Mouse (Mus musculus) myocyte (in vitro differentiated cells): ENCODE results near the gene Adamts15.

Source experiments
- CEBPB ChIP-seq: IDR thresholded peaks from 2 replicates; pipeline ENCODE4 v1.6.1; 2011; ENCODE audit warnings: mild to moderate bottlenecking, moderate library complexity; ENCODE audit not compliant: poor library complexity, insufficient read depth, severe bottlenecking
- E2F4 ChIP-seq: IDR thresholded peaks from one replicate; pipeline ENCODE4 v1.6.1; 2011; ENCODE audit warnings: mild to moderate bottlenecking, control low read depth, moderate library complexity; ENCODE audit not compliant: insufficient read depth
- MAX ChIP-seq: IDR thresholded peaks from one replicate; pipeline ENCODE4 v1.6.1; 2011; ENCODE audit warnings: low read depth, mild to moderate bottlenecking, control low read depth
- POLR2A ChIP-seq: IDR thresholded peaks from one replicate; pipeline ENCODE4 v1.6.1; 2011; ENCODE audit warnings: low read depth, mild to moderate bottlenecking, control low read depth, moderate library complexity; ENCODE audit not compliant: insufficient read length
- POLR2AphosphoS2 ChIP-seq: IDR thresholded peaks from one replicate; pipeline ENCODE4 v1.6.1; 2011; ENCODE audit warnings: low read depth, control low read depth; ENCODE audit not compliant: insufficient read length
- SRF ChIP-seq: IDR thresholded peaks from one replicate; pipeline ENCODE4 v1.6.1; 2011; ENCODE audit warnings: low read depth; ENCODE audit not compliant: control insufficient read depth, insufficient read length
- TCF12 ChIP-seq: IDR thresholded peaks from one replicate; pipeline ENCODE4 v1.6.1; 2011; ENCODE audit warnings: mild to moderate bottlenecking, control low read depth; ENCODE audit not compliant: poor library complexity, insufficient read depth, severe bottlenecking
- USF1 ChIP-seq: IDR thresholded peaks from one replicate; pipeline ENCODE4 v1.6.1; 2011; ENCODE audit warnings: low read depth, mild to moderate bottlenecking, control low read depth, moderate library complexity

DNA sequence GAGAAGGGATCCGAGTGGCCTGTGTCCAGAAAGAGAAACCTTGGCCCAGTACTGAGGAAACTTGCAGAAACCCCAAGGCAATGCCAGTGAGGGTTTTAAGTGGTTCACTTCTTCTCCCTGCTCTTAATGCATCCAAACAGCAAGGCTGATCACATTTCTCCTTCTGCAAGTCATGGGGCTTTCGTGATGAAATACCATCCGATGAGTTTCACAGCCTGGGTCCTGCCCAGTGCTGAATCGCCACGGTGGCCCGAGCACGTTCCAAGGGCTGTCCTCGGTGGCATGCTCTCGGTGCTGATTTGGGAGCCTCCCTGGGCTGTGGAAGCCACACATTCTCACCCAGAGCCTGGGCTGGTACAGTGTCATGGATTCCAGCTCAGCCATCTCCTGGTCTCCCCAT, 33.0 kb upstream of the Adamts15 start:
- TF ChIP-seq POLR2A = no peak
- no peak for TF ChIP-seq E2F4
- TF ChIP-seq MAX = no peak
- TF ChIP-seq USF1 = no peak
- no peak for TF ChIP-seq TCF12
- TF ChIP-seq POLR2AphosphoS2 = no peak
- no peak for TF ChIP-seq CEBPB
- no peak for TF ChIP-seq SRF
